Mouse (Mus musculus): ENCODE results near the gene Pop7.

Gene Pop7

DNA sequence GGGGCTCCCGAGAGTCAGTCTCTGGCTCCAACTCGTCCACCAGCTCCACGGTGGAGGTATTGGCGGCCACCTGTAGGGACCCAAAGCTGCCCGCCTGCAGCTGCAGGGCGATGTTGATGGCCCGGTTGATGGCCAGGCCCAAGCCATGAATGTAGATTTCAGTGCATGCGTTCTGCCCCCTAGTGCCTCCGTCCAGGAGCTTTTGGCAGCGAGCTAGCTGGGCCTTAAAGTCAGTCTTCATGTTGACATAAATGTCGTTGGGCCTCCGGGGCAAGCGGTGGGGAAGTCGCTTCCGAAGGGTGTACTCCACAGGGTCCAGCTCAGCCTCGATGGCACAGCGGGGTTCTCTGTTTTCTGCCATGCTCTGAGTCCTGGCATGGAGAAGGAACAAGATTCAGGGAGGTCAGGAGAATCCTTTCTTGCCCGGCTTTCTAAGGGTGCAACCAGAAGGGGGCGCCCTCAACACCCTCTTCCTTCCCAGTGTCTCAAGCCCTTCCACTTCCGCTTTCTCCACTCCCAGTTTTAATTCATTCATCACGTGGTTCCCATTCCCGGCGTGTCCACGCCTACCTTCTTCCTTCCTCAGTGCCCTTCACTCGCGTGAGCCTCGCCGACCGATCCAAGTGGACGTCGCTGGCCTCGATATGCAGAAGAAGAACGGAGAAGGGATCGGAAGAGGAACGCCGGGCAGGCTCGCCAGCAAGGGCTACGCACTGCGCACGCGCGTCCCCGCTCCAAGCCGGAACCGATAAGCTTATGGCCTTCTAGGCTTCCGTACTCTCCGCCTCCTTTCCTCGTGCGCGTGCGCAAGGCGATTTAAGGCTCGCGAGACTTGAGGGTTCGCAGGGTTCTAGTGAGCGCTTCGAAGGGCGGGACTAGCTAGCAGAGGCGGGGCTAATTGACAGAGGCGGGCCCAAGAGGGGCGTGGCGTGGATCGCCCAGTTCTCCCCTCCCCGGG is at the start of gene Pop7:
TSS of gene Pop7 (minus strand) at position 810 of the 958 bp plus-strand sequence.
- peak; percentile 100 for DNase-seq

DNA sequence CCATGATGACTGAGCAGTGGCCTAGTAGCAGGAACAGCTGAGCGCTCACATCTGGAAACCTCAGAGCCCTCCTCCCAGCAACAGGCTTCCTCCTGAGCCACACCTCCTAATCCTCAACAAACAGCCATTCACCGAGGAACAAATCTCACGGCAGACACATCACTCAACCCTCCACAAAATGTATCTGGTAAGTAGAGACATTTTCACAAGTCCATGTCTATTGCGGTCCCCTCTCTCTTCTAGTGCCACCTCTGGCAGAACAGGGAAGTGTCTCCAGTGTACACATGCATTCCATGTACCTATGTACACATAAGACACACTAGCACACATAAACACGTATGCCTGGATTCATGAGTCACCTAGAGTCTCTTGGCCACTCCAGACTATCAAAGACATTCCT is 48.8 kb upstream of the Pop7 start:
- peak; percentile 13 for DNase-seq

DNA sequence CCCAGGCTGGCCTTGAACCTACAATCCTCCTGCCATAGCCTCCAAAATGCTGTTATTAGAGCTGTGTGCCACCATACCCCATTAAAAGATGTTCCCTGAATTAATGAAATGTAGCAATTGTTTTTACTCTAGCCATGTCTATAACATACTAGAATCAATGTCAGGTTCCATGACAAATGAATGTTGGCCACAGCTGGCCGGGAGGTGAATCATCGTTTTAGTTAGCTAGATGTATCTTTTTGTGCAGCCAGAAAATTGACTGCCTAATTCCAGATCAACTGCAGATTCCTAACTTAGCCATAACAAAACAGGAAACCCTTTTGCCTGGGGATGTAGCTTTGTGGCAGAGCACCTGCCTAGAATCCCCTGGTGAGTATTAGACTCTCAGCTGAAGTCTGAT is 47.5 kb upstream of the Pop7 start:
- peak; percentile 1 for DNase-seq

DNA sequence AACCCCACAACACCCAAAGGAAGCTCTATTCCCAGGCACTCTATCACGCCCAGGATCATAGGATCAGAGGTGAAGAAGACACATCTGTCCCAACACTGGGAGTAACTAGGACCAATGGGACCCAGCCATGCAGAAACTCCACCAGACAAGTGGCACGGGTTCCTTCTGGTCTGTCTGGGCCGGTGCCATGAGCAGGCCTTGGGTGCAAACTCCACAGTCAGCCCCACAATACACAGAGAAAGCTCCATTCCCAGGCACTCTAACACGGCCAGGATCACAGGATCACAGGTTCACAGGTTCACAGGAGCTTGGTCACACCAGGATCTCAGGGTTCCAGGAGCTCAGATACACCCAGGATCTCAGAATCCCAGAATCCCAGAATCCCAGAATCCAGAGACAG is 43.3 kb upstream of the Pop7 start:
- peak; percentile 1 for DNase-seq

DNA sequence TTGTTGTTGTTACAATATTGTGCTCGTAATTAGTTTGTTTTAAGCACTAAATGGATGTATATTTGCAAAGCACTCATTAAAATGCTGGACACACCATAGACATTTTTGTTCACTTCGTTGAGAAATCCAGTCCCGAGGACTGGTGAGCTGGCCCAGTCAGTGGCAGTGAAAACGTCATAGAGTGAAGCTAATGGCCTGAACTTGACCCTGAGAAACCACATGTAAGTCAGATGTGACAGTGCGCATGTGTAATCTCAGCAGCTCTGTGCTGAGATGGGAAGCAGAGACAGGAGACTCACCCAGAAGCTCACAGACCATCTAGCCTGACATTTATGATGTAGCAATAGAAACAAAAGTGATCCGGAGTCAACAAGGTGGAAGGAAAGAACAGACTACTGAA is 42.6 kb upstream of the Pop7 start:
- DNase-seq, result peak; percentile 1

DNA sequence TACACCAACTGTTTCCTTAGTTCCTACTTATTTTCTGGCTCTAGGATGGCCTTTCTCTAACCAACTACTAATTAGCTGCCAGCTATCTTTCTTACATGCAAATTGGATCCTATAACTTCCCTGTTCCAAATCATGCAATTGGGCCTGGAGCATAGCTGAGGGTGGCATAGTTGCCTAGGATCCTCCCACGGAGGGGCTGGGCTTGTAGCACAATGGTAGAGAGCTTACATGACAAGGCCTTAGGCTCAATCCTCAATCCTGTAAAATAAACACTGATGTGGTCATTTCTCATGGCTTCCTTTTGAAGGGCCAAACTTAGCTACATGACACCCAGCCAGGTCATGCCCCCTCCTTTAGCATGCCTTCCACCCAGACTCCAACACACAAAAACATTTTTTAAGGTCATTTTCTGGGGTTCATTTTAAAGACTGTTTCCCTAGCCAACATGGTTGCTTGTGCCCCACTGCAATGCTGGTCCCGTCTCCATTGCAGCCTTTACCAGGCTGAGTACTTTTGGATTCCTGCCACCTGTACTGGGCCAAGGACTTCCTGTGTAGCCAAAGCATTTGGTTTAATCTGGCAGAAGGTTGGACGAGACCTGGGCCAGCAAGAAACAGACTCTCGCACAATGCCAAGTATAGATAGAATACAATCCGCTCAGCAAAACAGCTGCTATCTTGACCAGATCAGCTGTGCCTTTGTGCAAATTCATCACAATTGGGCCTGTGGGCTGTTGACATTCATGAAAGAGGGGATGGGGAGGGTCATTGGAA is 39.6 kb upstream of the Pop7 start:
- peak; percentile 1 for DNase-seq

DNA sequence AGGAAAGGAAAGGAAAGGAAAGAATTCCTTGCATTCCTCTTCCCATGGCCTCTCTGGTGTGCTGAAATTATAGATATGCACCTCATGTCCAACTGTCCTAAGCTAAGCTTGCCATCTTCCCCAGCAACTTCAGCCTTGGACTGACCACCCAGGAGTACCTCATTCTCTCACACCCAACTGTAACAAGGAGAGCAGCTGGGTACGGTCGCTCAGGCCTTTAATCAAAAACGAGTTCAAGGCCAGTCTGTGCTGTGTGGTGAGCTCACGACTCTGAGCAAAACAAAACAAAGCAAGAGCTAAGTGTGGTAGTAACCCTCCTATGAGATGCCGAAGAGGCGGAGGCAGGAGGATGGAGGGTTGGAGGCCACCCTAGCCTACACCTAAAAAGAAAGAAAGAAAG is 38.7 kb upstream of the Pop7 start:
- DNase-seq, result no peak

DNA sequence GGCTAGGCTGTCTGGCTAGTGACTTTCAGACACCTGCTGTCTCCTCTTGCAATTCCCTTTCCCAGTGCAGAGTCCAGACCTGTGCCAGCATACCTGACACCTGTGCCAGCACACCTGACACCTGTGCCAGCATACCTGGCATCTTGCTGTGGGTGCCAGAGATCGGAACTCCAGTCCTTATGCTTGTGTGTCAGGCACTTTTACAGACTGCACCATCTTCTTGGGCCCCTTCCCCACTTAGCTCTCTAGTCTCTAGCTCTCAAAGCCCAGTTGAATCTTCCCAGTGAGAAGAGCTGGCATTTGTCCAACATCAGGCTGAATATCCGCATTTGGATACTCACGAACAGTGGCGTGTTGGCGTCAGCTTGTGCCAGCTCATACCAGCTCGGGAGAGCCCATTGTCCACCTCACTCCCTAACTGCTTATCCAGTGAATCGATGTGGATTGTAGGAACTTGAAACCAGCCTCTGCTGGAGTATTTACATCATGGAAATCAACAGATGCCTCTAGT is 37.0 kb upstream of the Pop7 start:
- no peak for DNase-seq

DNA sequence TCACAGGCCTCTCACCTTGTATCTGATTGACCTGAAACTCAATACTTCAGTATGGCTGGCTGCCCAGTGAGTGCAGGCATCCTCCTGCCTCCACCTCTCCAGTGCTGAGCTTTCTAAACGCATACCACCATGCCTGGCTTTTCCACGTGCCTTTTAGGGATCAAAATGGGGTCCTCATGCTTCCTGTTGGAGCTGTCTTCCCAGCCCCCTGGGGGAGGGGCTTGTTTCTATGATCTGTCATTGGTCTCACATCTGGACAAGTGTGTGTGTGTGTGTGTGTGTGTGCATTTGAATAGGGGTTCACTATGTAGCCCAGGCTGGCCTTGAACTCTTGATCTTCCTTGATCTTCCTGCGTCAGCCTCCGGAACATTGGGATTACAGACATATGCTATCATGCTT is 35.1 kb upstream of the Pop7 start:
- no peak for DNase-seq

DNA sequence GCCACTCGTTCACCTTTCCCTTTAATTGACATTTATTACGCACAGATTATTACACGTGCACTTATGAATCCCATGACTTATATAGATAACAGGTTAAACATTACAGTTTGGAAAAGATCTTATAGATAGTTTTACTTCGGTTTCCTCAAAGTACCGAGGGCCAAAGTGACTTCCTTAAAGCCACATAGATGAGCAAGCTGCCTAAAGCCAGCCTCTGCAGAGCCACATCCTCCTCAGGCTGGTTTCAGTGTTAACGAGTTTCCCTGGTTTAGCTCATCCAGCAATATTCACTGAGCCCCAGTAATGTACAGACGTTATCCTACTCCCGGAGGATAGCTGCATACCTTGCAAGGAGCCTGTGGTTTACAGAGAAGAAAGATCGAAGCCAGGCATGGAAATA is 33.0 kb upstream of the Pop7 start:
- DNase-seq, result no peak

DNA sequence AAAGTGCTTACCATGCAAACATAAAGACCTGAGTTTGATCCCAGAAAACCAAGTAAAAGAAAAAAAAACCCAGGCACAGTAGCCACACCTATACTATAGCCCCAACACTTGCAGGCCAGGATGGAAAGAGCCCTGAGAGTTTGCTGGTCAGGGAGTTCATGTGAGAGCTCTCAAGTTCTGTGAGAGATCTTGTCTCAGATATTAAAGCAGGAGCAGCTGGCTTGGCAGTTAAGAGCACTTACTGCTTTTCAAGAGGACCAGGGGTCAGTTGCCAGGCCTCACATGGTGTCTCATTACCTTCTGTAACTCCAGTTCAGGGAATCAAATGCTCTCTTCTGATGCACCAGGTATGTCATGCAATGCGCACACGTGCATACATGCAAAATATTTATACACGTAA is 32.4 kb upstream of the Pop7 start:
- DNase-seq, result no peak

DNA sequence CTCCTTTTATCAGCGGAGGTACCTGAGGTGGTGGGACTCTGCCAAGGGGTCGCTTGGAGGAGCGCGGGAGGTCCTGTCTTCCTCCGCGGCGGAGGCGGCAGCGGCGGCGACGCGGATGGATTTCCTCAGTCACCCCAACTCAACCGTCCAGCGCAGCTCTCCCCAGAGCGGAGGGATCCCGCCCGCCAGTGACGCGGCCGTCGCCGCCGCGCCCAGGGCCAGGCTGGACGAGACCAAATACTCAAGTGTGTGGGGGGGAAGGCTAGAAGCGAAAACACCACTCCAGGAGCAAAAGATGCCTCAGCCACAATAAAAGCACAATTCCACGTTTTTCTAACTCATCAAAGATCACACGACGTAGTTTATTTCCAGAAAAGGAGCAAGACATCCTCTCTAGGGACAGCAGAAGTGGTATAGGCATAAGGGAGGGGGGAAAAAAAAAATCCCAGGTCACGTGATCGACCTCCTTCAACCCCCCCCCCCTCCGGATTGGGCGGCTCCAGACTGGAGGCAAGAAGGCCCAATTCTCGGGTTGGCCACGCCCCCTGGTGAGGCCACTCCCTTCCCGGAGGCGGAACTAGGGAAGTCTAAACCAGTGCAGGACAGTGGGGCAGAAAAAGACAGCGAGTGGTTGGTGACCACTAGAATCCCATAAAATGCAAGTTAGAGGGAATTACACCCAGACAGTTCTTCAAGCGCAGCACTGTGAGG is 31.0 kb upstream of the Pop7 start, which contains the start of the genes Epo and Gnb2:
TSS of gene Epo (minus strand) at position 126 of the 711 bp plus-strand sequence.
TSS of gene Gnb2 (minus strand) at position 394 of the 711 bp plus-strand sequence.
- peak; percentile 100 for DNase-seq

DNA sequence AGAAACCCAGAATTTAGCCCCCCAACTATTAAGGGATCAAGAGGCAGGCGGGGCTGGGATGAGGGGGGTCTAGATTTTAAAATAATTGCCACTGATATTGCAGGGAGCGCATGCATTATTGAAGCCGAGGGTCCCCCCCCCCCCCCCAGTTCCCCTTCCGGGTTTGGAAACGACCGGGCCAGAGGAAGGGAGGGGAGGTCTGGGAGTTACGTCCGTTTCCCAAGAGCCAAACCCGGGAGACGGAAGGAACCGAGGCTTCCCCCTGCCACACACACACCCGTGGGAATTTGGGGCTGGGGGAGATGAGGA is 30.4 kb upstream of the Pop7 start:
- DNase-seq, result no peak

DNA sequence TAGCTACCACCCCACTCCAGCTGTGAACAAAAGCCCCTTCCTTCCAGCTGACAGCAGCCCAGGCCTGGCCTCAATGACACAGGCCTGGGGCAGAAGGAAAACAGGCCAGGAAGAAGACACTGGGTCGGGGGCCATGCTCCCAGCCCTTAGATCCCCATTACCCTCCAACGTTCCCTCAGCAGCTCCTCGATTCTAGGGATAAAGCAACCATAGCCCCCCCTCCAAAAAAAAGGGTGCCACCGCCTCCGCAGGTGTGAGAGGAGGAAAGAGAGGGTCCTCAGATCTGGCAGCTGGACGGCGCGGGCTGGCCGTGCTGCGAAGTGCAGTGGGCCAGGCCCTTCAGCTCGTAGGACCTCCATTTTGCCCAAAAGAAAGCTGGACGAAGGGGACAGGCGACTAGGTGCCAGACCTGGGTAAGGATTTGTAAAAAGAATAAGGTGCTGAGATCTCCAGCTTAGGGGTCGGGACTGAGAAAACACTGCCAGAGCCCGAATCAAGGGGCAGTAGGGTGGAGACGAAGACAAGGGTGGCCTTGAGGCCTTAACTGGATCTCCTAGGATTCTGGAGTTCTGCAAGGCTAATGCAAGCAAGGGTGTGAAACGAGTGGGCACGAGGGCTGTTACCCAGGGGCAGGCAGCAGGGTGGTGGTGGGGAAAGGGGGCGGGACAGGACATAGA is 30.0 kb upstream of the Pop7 start:
- DNase-seq, result peak; percentile 44

DNA sequence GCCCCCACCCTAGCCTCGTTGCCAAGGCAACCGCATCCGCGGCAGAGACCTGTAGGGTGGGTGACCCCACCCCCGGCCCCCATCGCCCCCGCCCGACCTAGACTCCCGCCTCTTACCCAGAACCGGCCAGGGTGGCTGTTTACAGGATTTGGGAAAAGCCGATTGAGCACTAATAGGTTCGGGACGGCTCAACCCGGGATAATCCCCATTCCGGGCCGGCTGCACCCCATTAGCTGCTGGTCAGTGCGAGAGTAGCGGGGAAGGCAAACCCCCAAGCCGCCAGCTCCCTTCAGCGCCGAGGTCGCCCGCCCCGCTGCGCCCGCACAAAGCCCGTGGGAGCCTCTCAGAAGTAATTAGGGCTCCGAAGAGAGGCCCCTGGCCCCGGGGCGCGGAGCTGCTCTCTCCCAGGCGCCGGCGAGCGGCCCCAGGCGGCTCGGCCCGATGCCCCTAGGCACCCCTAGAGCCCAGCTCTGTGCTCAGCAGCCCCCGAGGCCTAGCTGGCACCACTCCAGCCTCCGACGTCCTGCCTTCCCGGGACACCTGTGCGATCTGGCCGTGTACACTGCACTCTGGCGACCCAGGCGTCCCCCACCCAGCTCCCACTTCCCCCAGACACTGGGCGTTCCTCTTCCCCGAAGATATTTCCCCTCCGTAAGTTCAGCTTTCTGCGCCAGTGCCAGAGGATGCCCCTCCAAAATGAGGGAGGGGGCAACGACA is 29.3 kb upstream of the Pop7 start:
- peak; percentile 57 for DNase-seq

DNA sequence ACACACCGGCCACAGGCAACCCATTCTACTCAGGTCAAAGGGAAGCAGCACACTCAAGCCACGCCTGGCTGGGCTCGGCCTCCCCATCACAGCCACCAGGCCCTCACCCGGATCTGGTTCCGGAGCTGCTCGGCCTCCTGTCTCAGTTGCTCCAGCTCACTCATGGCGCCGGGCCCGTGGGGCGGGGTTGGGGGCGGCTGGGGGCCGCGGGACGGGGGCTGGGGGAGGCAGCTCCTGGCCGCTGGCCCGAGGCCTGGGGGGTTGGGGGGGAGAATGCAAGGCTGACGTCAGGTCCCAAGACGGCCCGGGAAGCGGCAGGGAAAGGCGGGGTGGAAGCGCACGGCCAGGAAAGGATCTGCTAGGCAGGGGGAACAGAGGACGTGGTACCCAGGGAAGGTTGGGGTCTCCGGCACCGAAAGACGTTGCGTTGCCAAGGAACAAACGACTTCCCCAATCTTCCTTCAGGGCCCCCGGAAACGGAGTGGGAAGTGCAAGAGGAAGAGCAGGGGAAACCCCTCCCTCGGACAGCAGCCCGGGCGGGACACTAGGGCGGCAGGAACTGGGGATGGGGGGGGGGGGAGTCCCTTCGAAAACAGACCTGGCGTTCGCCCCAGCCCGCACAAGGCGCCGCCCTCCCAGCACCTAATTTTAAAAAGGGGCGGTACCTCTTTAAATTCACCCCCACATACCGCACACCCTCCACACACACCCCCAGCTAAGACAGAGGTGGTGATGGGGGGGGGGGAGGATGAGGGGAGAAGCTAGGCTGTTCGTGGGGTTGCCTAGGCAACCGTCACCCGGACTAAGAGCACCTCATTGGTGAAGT is 28.5 kb upstream of the Pop7 start:
- peak; percentile 72 for DNase-seq

DNA sequence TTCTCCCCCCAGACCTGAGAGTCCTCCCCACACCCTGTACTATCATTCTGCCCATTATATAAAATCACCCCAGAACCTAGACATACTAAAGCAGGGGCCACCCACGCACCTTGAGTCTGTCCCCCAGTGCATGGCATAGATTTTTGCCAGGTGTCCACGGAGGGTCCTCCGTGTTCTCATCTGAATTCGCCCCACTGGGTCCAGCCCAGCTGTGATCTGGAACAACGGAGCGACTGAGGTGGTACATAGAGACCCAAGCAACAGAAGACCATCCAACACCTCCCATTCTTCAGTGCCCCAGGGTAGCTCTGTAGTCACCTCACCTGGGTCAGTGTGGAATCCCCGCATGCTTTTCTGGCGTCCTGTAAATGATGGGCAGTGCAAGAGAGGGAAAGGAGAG is 27.8 kb upstream of the Pop7 start:
- no peak for DNase-seq

DNA sequence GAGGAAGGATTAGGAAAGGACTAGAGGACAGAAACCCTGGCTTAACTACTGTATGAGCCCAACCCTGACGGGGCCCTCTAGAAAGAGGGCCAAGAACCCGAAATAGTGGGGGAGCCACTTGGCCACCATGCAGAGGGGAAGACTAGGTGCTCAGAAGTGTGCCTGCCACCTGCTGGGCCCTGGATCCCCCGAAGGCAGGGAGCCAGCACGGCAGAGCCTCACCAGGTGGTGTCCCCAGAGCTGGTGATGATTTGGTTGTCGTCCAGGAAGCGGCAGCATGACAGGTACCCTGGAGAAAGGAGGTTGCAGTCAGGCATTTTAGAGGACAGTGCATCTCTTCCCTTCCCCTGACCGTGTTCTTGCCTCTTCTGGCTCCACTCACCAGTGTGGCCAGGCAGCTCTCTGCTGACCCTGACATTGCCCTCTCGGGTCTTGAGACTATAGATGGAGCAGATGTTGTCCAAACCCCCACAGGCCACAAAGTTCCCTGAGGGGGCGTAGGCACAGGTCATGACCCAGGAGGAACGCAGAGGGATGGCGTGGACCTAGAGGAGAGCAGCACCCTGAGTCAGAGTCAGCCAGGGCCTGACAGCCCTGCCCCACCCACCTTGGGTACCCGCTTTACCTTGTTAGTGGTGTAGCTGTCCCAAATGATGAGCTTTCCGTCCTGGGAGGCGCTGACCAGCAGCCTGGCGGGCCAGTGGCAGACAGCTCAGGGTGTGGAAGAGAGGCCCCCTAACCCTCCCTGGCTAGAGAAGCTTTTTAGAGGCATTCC is 27.1 kb upstream of the Pop7 start:
- DNase-seq, result no peak

DNA sequence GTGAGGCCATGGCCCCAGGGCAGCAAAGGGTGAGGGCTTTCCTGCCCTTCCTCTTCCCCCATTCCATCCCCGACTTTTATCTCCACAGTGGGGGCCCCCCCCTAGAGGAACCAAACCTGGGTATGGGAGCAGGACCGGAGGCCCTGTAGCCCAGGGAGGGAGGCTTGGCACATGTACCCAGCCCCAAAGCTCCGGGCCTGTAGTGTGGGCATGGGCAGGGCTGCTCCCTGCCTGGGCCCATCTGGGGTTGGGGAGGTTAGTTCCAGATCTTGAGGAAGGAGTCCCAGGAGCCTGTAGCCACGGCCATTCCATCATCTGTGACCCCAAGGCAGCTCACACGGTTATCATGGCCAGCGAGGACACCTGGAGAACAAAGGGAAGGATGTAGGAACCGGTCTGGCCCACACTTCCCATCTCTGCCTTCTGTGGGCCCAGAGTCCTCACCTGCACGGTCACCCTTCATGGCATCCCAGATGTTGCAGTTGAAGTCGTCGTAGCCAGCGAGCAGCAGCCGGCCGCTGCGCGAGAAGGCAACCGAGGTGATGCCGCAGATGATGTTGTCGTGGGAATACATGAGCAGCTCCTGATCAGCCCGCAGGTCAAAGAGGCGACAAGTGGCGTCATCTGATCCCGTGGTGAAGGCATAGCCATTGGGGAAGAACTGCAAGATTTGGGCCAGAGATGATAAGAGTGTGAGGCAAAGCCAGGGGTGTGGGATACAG is 26.1 kb upstream of the Pop7 start:
- DNase-seq, result no peak
